Comparison of ENCODE assay signal across 9 mouse cellular contexts in genomic region chr8:95000684-95001083, GRCm38 (mm10). TPM values are rescaled to one million over a fixed set of nuclear protein-coding genes. Genes with fewer than 3 reads are reported as not detected.
DNase-seq lines count a peak whose midpoint lies in the region; ATAC-seq and TF ChIP-seq lines count a peak whose summit lies in the region.
"Had no signal": no experiment of that assay in that cellular context is flagged by ENCODE, and none has a peak within 500 bp of the region (broad histone marks: within the 10 kb centered on the region; RNA-seq: fewer than 3 reads in every experiment).

No protein-coding gene starts in this region.

- no peak overlapping the region for H3K9ac ChIP-seq in heart, embryonic 12.5 days
- no peak overlapping the region for H3K9ac ChIP-seq in heart, adult 2 months (ENCODE audit: low read depth, low read length)

- TF ChIP-seq POLR2A in heart, adult 2 months (IDR thresholded peaks at IDR 0.05; ENCODE audit: insufficient read depth, low read depth, low read length): peak; percentile 93

- no peak for TF ChIP-seq CTCF in heart, adult 2 months (IDR thresholded peaks at IDR 0.05)

- H3K27ac ChIP-seq in heart, embryonic 12.5 days (ENCODE audit: poor library complexity, severe bottlenecking): no peak overlapping the region
- peak overlapping the region; percentile 98 for H3K27ac ChIP-seq in brown adipose tissue, adult 24 weeks (replicated peaks; ENCODE audit: low read depth, low read length)
- H3K27ac ChIP-seq in heart, adult 2 months: peak overlapping the region; percentile 93

- WGBS in heart, embryonic 12.5 days: 33% methylated on average over 5 of the region's 5 CpGs
- 17% methylated on average over 5 of the region's 5 CpGs for WGBS in heart, adult 2 months

- H3K4me3 ChIP-seq in heart, embryonic 12.5 days: no peak overlapping the region
- H3K4me3 ChIP-seq in brown adipose tissue, adult 24 weeks (ENCODE audit: insufficient read depth, low read depth, low read length): peak overlapping the region; percentile 12; the same call in 1 of the 2 replicates
- H3K4me3 ChIP-seq in heart, adult 2 months: peak overlapping the region; percentile 11

- H3K27me3 ChIP-seq in heart, embryonic 12.5 days (replicated peaks): no peaks in the 10 kb centered on the region
- no peaks in the 10 kb centered on the region for H3K27me3 ChIP-seq in heart, adult 2 months (ENCODE audit: control insufficient read depth, insufficient read depth, low read length)
- H3K27me3 ChIP-seq: Patski had no signal

- H3K36me3 ChIP-seq in heart, embryonic 12.5 days: no peaks in the 10 kb centered on the region
- H3K36me3 ChIP-seq in heart, adult 2 months (ENCODE audit: control insufficient read depth, insufficient read depth, low read length): no peaks in the 10 kb centered on the region

- no peak for ATAC-seq in heart, embryonic 12.5 days (ENCODE audit: insufficient number of reproducible peaks, low FRiP score)
- ATAC-seq: Patski had no signal

- peaks cover 53% of the 10 kb centered on the region for H3K4me1 ChIP-seq in heart, embryonic 12.5 days (replicated peaks)
- H3K4me1 ChIP-seq in brown adipose tissue, adult 24 weeks (ENCODE audit: control insufficient read depth, insufficient read depth, insufficient read length, low read length): peaks cover 32% of the 10 kb centered on the region
- H3K4me1 ChIP-seq in heart, adult 2 months (ENCODE audit: control insufficient read depth, insufficient read depth, low read length): peaks cover 28% of the 10 kb centered on the region

- H3K79me2 ChIP-seq in heart, adult 2 months (replicated peaks; ENCODE audit: control insufficient read depth, insufficient read depth, low read length): no peaks in the 10 kb centered on the region

- TF ChIP-seq EP300 in heart, adult 2 months (IDR thresholded peaks at IDR 0.05; ENCODE audit: insufficient read depth, low read depth, low read length): no peak

- no peak overlapping the region for H3K4me2 ChIP-seq in heart, embryonic 12.5 days

- DNase-seq in heart, adult 11 months: peak; percentile 98
- peak; percentile 76 to 77 for DNase-seq in heart, adult 2 months
- peak; percentile 71 for DNase-seq in kidney, adult 11 months
- peak; percentile 71 for DNase-seq in lung, postnatal 14 days
- peak; percentile 61 for DNase-seq in ovary, postnatal 36 days (ENCODE audit: low spot score)
- DNase-seq in left cerebral cortex, postnatal 36 days (ENCODE audit: low spot score in 2 of 2): no peak

- 0 out of 2 replicates have a peak, but pooled peaks cover 4% of the 10 kb centered on the region for H3K9me3 ChIP-seq in heart, embryonic 12.5 days (replicated peaks)

- intact Hi-C loops in heart, adult 2 months (cut with DNase I): loop anchor here (1.0 to 2.0 kb wide), 4 partner anchors 16 to 50 kb away; no protein-coding TSS in a partner anchor
- intact Hi-C loops in left cerebral cortex, postnatal 36 days (cut with DNase I): loop anchor here (1.0 kb wide), 1 partner anchor 50 kb away; no protein-coding TSS in a partner anchor

RNA-seq across cellular contexts. Expression of gene Adgrg3, which starts 16.8 kb away (rescaled TPM):
- 2.7 and 3.1 TPM in 2 replicates for polyA plus RNA-seq in heart, embryonic 12.5 days (2016; fragmentation: Nextera tagmentation; extraction: Ambion mirVana)
- not detected in 2 replicates for polyA plus RNA-seq in brown adipose tissue, adult 24 weeks (2012; ENCODE audit: insufficient read depth, insufficient read length, missing spikeins)
- total RNA-seq in heart, adult 2 months (2021): 1 to 10 TPM; 1.3 to 2.5 TPM
- polyA plus RNA-seq in heart, adult 2 months (2012; rRNA removed): 4.3 and 4.9 TPM in 2 replicates
- under 1 TPM in 1 of 2 experiments, not detected in 1; 0.29 TPM for total RNA-seq in left cerebral cortex, postnatal 36 days (2021)

RNA-seq across cellular contexts. Expression of gene Adgrg1, which starts 26.1 kb away (rescaled TPM):
- 4.9 and 6.0 TPM in 2 replicates for polyA plus RNA-seq in heart, embryonic 12.5 days (2016; fragmentation: Nextera tagmentation; extraction: Ambion mirVana)
- 7.4 and 18.4 TPM in 2 replicates for polyA plus RNA-seq in brown adipose tissue, adult 24 weeks (2012; ENCODE audit: insufficient read depth, insufficient read length, missing spikeins)
- 10 to 100 TPM; 52.1 to 67.8 TPM for total RNA-seq in heart, adult 2 months (2021)
- 96.1 and 107 TPM in 2 replicates for polyA plus RNA-seq in heart, adult 2 months (2012; rRNA removed)
- total RNA-seq in left cerebral cortex, postnatal 36 days (2021): 10 to 100 TPM; 73.3 to 74.2 TPM

RNA-seq across cellular contexts. Expression of gene Drc7, which starts 54.2 kb away (rescaled TPM):
- not detected in 2 replicates for polyA plus RNA-seq in heart, embryonic 12.5 days (2016; fragmentation: Nextera tagmentation; extraction: Ambion mirVana)
- not detected in 2 replicates for polyA plus RNA-seq in brown adipose tissue, adult 24 weeks (2012; ENCODE audit: insufficient read depth, insufficient read length, missing spikeins)
- not detected for total RNA-seq in heart, adult 2 months (2021)
- polyA plus RNA-seq in heart, adult 2 months (2012; rRNA removed): 0.41 TPM in 1 of 2 replicates, not detected in the other
- total RNA-seq in left cerebral cortex, postnatal 36 days (2021): under 1 TPM; 0.68 to 0.99 TPM

Comparison
In these comparisons a context has a peak if more than half of its experiments do, and no peak if none do; other contexts are left out.
1. DNase-seq: peak in heart, adult 11 months (single experiment), heart, adult 2 months (2 of 2), kidney, adult 11 months (single experiment), lung, postnatal 14 days (single experiment) and ovary, postnatal 36 days (single experiment); none in left cerebral cortex, postnatal 36 days (0 of 2).